Mouse (Mus musculus) kidney, postnatal 36 days (tissue): ENCODE measurements around the gene Wipi2.

Source experiments
- DNase-seq, 2 experiments: peaks; one replicate each; pipeline ENCODE4 v3.0.0; 2021 to 2022; ENCODE audit warnings: mixed read lengths in 2 of 2

Gene Wipi2

GRCm38 (mm10) chr5:142637823-142638222 is 10.3 kb downstream of the Wipi2 start:
- DNase-seq: no peak

GRCm38 (mm10) chr5:142640088-142640487 is 12.6 kb downstream of the Wipi2 start:
- peak; percentile 78 to 90 for DNase-seq

- peak; percentile 51 to 60 for DNase-seq
Observed at GRCm38 (mm10) chr5:142641331-142642051, 14.0 kb downstream of the Wipi2 start.

- DNase-seq: no peak
Observed at GRCm38 (mm10) chr5:142648162-142648561, 20.7 kb downstream of the Wipi2 start.

GRCm38 (mm10) chr5:142649460-142650050 is 22.1 kb downstream of the Wipi2 start:
- peak; percentile 47 to 48 for DNase-seq

GRCm38 (mm10) chr5:142650390-142650789 is 22.9 kb downstream of the Wipi2 start:
- no peak for DNase-seq

GRCm38 (mm10) chr5:142650794-142651497 is 23.4 kb downstream of the Wipi2 start:
- DNase-seq: no peak

GRCm38 (mm10) chr5:142652266-142652665 is 24.8 kb downstream of the Wipi2 start:
- peak; percentile 32 to 54 for DNase-seq

- DNase-seq: no peak
Observed at GRCm38 (mm10) chr5:142660656-142661434, 33.3 kb downstream of the Wipi2 start.

GRCm38 (mm10) chr5:142667921-142668320 is 40.4 kb downstream of the Wipi2 start:
- DNase-seq: no peak

- DNase-seq: no peak
Observed at GRCm38 (mm10) chr5:142668556-142669263, 41.2 kb downstream of the Wipi2 start.

- peak in 1 of 2 experiments; percentile 21 for DNase-seq
Observed at GRCm38 (mm10) chr5:142669726-142670125, 42.2 kb downstream of the Wipi2 start.

GRCm38 (mm10) chr5:142673082-142673481 is 45.6 kb downstream of the Wipi2 start:
- peak in 1 of 2 experiments; percentile 25 for DNase-seq

- DNase-seq: no peak
Observed at GRCm38 (mm10) chr5:142678141-142678571, 50.7 kb downstream of the Wipi2 start.

- DNase-seq: no peak
Observed at GRCm38 (mm10) chr5:142679065-142679464, 51.6 kb downstream of the Wipi2 start.

GRCm38 (mm10) chr5:142681911-142682310 is 54.4 kb downstream of the Wipi2 start:
- no peak for DNase-seq

- no peak for DNase-seq
Observed at GRCm38 (mm10) chr5:142682529-142682928, 55.0 kb downstream of the Wipi2 start.

GRCm38 (mm10) chr5:142688866-142689265 is 61.4 kb downstream of the Wipi2 start:
- no peak for DNase-seq

- DNase-seq: no peak
Observed at GRCm38 (mm10) chr5:142690343-142690742, 62.8 kb downstream of the Wipi2 start.

GRCm38 (mm10) chr5:142692248-142692647 is 64.8 kb downstream of the Wipi2 start, which contains the start of gene Slc29a4:
TSS of gene Slc29a4 (plus strand) at chr5:142692512.
- DNase-seq: no peak

GRCm38 (mm10) chr5:142692971-142693737 is 65.7 kb downstream of the Wipi2 start:
- no peak for DNase-seq
